Mouse (Mus musculus) embryonic facial prominence, embryonic 11.5 days (tissue): ENCODE results near the gene Pan2. TPM values are rescaled to one million over a fixed set of nuclear protein-coding genes. Genes with fewer than 3 reads are reported as not detected.

ENCODE experiments used
- ATAC-seq: fragments of 200-750 bp; cut with Nextera tagmentation; replicated peaks from 2 replicates; pipeline ENCODE4 v1.8.0; 2017; ENCODE audit warnings: low read depth; ENCODE audit not compliant: insufficient number of reproducible peaks, low FRiP score, low TSS enrichment
- DNase-seq: peaks from one replicate; pipeline ENCODE4 v3.0.0-alpha.2; 2015; ENCODE audit warnings: low spot score
- H3K27ac ChIP-seq: fragments of 300-500 bp; sonication (generic); replicated peaks from 2 replicates; pipeline ENCODE4 v1.5.1; 2014; ENCODE audit warnings: mild to moderate bottlenecking, low read depth, low read length, control low read depth
- H3K27me3 ChIP-seq: fragments of 300-500 bp; sonication (generic); 2 replicates; pipeline ENCODE4 v1.6.1; 2014; ENCODE audit warnings: mild to moderate bottlenecking, low read length, moderate library complexity, mixed read lengths; ENCODE audit not compliant: control insufficient read depth, insufficient read depth
- H3K36me3 ChIP-seq: fragments of 300-500 bp; sonication (generic); replicated peaks from 2 replicates; pipeline ENCODE4 v1.6.1; 2014; ENCODE audit warnings: low read depth, mild to moderate bottlenecking, low read length, moderate library complexity, mixed read lengths; ENCODE audit not compliant: control insufficient read depth, insufficient read depth
- H3K4me1 ChIP-seq: fragments of 300-500 bp; sonication (generic); 2 replicates; pipeline ENCODE4 v1.6.1; 2014; ENCODE audit warnings: low read length, mixed read lengths; ENCODE audit not compliant: control insufficient read depth, insufficient read depth
- H3K4me2 ChIP-seq: fragments of 300-500 bp; sonication (generic); 2 replicates; pipeline ENCODE4 v1.6.1; 2014; ENCODE audit warnings: low read depth, mild to moderate bottlenecking, control low read depth, low read length, moderate library complexity
- H3K4me3 ChIP-seq: fragments of 300-500 bp; sonication (generic); 2 replicates; pipeline ENCODE4 v1.5.1; 2014; ENCODE audit warnings: low read depth, low read length, control low read depth
- H3K9ac ChIP-seq: fragments of 300-500 bp; sonication (generic); replicated peaks from 2 replicates; pipeline ENCODE4 v1.6.1; 2014; ENCODE audit warnings: mild to moderate bottlenecking, control low read depth, low read length
- H3K9me3 ChIP-seq: fragments of 300-500 bp; sonication (generic); replicated peaks from 2 replicates; pipeline ENCODE4 v1.6.1; 2016; ENCODE audit warnings: mild to moderate bottlenecking, low read length, inconsistent platforms, mixed read lengths; ENCODE audit not compliant: control insufficient read depth
- WGBS: fragments of 180-500 bp; shearing (Covaris S2); extraction: QIAGEN DNeasy Blood & Tissue Kit; methylation state at CpG from one replicate; pipeline ENCODE4 v1.1.7; 2014; 5-methylcytosine and 5-hydroxymethylcytosine counted together
- polyA plus RNA-seq: library from polyadenylated mRNA; unstranded; fragments of >200 nt; fragmentation: Nextera tagmentation; extraction: Ambion mirVana; gene quantifications from 2 replicates; pipeline ENCODE4 v1.2.1, GENCODE M21; 2014

Gene Pan2
- polyA plus RNA-seq, 1 experiment from 2014 or later = 33.6 TPM

DNA sequence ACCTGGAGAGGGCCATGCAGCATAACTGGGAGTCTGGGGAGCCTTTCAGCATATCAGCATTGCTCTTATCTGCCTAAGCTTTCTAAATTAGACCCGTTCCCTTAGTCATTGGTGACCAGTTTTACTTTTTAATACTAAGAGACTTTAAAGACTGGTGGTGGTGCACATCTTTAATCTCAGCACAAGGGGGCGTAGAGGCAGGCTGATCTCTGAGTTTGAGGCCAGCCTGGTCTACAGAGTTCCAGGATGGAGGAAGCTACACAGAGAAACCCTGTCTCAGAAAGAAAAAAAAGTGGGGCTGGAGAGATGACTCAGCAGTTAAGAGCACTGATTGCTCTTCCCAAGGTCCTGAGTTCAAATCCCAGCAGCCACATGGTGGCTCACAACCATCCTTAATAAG lies 37.1 kb downstream of the Pan2 start:
- ATAC-seq (no peak), DNase-seq (no peak)
- Histone ChIP-seq H3K36me3 (no peaks in the 10 kb centered on the region), H3K4me2 (no peak overlapping the region), H3K4me1 (no peaks in the 10 kb centered on the region), H3K4me3 (no peak overlapping the region), H3K9ac (no peak overlapping the region), H3K9me3 (no peaks in the 10 kb centered on the region), H3K27ac (no peak overlapping the region), H3K27me3 (no peaks in the 10 kb centered on the region)
- WGBS = 78% methylated on average over 2 of the region's 2 CpGs

DNA sequence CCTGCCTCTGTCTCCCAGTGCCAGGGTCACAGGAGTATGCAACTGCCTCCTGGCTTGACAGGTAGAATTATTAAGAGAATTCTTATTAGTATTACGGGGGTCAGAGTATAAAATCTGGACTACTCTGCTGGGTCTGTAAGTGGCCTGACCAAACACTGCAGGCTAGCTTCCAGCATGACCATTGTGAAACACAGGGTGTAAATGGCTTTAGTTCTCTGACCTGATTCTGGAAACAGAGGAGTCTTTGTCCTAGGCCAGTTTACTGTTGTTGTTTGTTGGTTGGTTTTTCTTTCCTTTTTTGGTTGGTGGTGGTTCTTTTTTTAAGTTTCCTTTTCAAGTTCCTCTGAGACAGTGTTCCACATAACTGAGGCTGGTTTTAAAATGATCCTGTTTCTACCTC lies 40.3 kb downstream of the Pan2 start:
- H3K4me3 ChIP-seq = no peak overlapping the region
- H3K27me3 ChIP-seq = no peaks in the 10 kb centered on the region
- no peak overlapping the region for H3K4me2 ChIP-seq
- no peaks in the 10 kb centered on the region for H3K4me1 ChIP-seq
- DNase-seq = no peak
- no peak overlapping the region for H3K9ac ChIP-seq
- H3K36me3 ChIP-seq = no peaks in the 10 kb centered on the region
- no peak for ATAC-seq
- H3K27ac ChIP-seq = no peak overlapping the region
- WGBS = 95% methylated on average over 1 of the region's 1 CpGs
- H3K9me3 ChIP-seq = no peaks in the 10 kb centered on the region

DNA sequence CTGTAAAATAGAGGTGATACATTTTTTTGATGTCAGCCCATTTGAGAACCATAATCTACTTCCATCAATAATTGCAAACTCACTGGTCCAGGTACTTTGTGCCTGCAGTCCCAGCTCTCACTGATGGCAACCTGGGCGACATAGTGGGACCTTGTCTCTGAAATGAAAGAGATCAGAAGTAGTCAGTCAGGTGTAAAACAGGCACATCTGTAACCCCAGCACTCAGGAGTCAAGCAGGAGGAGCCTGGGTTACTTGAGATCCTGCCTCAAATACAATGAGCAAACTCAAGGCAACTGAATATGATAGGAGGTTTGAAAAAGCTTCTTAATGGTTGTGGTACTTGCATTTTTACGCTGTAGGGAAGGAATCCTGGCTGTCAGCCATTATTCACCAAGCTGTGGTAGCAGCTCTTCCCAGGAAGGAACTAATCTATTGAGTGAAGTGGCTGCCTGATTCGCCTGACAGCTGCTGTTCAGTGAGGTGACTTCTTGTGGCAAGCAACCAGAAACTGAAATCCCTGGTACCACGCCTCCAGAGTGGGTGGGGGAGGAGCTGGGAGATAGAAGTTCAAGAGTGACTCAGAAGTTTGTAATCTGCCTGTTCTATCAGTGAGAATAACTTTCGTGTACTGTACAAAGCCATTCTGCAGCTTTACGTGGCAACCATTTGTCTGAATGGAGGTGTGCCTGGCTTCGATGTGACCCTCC lies 41.6 kb downstream of the Pan2 start:
- ATAC-seq (no peak; the same call in 1 of the 2 replicates), DNase-seq (peak; percentile 25)
- H3K36me3 ChIP-seq = no peaks in the 10 kb centered on the region
- no peak overlapping the region for H3K27ac ChIP-seq
- no peak overlapping the region for H3K4me3 ChIP-seq
- H3K9ac ChIP-seq = no peak overlapping the region
- H3K27me3 ChIP-seq = no peaks in the 10 kb centered on the region
- H3K4me1 ChIP-seq = no peaks in the 10 kb centered on the region
- 72% methylated on average over 7 of the region's 7 CpGs for WGBS
- H3K4me2 ChIP-seq = no peak overlapping the region
- no peaks in the 10 kb centered on the region for H3K9me3 ChIP-seq

DNA sequence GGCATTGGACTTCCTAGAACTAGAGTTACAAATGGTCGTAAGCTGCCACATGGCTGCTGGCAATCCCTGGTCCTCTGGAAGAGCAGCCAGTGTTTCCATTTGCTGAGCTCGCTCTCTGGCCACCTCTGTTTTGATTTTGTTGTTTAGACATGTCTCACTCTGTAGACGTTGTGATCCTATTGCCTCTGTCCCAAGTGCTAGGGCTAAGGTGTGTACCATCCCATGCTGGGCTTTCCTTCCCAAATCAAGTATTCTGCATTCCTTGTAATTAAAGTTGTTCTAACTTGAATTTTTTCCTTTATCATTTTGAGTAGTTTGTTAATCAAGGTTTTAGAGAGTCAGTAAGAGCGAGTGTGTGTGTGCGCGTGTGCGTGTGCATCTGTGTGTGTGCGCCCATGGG lies 44.4 kb downstream of the Pan2 start:
- DNase-seq = no peak

DNA sequence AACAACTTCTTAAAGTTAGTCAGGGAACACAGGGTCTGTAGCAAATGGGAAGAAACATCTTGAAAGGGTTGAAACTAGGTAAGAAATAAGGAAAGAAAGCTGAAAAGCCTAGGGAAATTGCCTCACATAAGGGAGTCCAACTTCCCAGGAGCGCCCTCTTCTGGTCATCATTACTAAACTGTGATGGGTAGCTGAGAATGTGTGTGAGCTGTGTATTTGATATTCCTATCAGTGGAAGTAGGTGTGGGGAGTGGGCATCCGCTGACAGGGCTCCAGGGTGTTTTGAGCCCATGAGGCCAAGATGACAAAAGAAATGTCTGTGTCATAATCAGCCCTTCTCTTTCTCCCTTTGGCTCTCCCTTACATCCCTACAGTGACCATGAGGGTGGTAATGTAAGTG lies 55.7 kb downstream of the Pan2 start:
- no peak for ATAC-seq
- Histone ChIP-seq H3K4me1 (no peaks in the 10 kb centered on the region), H3K27me3 (no peaks in the 10 kb centered on the region), H3K9ac (no peak overlapping the region), H3K4me3 (no peak overlapping the region), H3K27ac (no peak overlapping the region), H3K9me3 (no peaks in the 10 kb centered on the region), H3K36me3 (peaks cover 13% of the 10 kb centered on the region), H3K4me2 (no peak overlapping the region)
- DNase-seq = peak; percentile 73
- 58% methylated on average over 2 of the region's 2 CpGs for whole genome bisulfite sequencing

More for the DNA sequence above, 44.4 kb downstream of the Pan2 start:
- no peaks in the 10 kb centered on the region for H3K27me3 ChIP-seq
- no peak overlapping the region for H3K9ac ChIP-seq
- H3K9me3 ChIP-seq = no peaks in the 10 kb centered on the region
- no peak overlapping the region for H3K4me2 ChIP-seq
- no peaks in the 10 kb centered on the region for H3K4me1 ChIP-seq
- no peak for ATAC-seq
- no peak overlapping the region for H3K27ac ChIP-seq
- H3K4me3 ChIP-seq = no peak overlapping the region
- WGBS = 91% methylated on average over 8 of the region's 8 CpGs
- H3K36me3 ChIP-seq = peaks cover 12% of the 10 kb centered on the region

DNA sequence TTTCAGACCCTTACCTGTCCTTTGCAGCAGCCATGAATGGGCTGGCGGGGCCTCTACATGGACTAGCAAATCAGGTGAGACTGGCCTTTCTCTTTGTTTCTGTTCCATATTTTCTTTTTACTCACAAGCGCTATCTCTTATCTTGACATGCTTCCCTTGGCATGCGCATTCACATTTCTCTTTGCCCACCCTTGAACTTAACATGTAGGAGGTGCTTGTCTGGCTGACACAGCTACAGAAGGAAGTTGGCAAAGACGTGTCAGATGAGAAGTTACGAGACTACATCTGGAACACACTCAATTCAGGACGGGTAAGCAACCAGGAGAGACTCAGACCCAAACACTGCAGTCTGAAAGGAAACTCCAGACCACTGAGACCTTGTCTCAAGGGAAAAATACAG lies 56.1 kb downstream of the Pan2 start:
- WGBS = 92% methylated on average over 6 of the region's 6 CpGs
- Histone ChIP-seq H3K4me3 (no peak overlapping the region), H3K9ac (no peak overlapping the region), H3K4me1 (no peaks in the 10 kb centered on the region), H3K9me3 (no peaks in the 10 kb centered on the region), H3K4me2 (no peak overlapping the region), H3K27ac (no peak overlapping the region), H3K36me3 (peaks cover 14% of the 10 kb centered on the region), H3K27me3 (no peaks in the 10 kb centered on the region)
- DNase-seq (no peak), ATAC-seq (no peak)

DNA sequence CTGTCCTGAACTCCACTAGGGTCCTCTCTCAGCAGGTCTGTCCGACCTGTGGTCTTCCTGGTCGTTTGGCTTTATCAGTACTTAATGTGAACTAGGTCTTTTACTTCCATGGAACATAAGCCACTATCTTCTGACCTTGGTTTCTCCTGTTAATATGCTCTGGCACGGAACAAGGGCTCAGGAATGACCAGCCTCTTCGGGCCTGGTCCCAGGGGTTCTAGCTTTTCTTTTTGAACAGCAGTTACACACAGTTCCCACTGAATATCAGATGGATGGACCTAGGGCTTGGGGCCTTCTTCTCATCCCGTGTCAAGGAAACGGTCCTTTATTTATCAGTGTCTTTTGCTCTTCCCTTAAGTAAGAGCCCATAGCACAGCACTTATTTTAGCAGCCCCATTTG lies 58.7 kb downstream of the Pan2 start:
- Histone ChIP-seq H3K4me3 (no peak overlapping the region), H3K27me3 (no peaks in the 10 kb centered on the region), H3K9ac (no peak overlapping the region), H3K27ac (no peak overlapping the region), H3K4me2 (no peak overlapping the region), H3K36me3 (peaks cover 13% of the 10 kb centered on the region), H3K4me1 (no peaks in the 10 kb centered on the region), H3K9me3 (no peaks in the 10 kb centered on the region)
- DNase-seq (no peak), ATAC-seq (no peak)
- 95% methylated on average over 6 of the region's 6 CpGs for WGBS

DNA sequence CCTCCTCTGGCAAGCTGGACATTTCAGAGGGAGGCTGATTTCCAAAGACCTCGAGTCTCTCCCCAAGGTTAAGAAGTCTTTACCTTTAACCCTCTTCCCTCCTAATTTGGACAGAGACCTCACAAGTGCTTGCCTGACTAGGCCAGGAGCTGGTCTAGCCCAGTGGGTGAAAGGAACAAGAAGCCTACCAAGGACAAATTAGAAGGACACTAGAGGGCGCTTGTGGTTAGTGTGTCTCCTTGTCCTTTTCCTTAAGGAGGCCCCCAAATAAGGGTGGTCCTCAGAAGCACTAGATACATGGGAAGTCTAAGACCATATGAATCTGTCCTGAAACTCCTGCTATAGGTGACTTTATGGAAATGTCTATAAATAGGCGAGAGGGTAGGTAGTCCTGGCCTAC lies 59.4 kb downstream of the Pan2 start:
- no peak overlapping the region for H3K9ac ChIP-seq
- no peak overlapping the region for H3K27ac ChIP-seq
- H3K4me3 ChIP-seq = no peak overlapping the region
- peak; percentile 81 for DNase-seq
- H3K27me3 ChIP-seq = no peaks in the 10 kb centered on the region
- 53% methylated on average over 3 of the region's 3 CpGs for WGBS
- H3K4me2 ChIP-seq = no peak overlapping the region
- peaks cover 13% of the 10 kb centered on the region for H3K36me3 ChIP-seq
- no peaks in the 10 kb centered on the region for H3K9me3 ChIP-seq
- H3K4me1 ChIP-seq = no peaks in the 10 kb centered on the region
- ATAC-seq = no peak
